Mouse (Mus musculus) spleen, postnatal 14 days (tissue): ENCODE data around the gene Osbpl5.
A peak's percentile ranks its signal among the peaks of the same experiment; 100 is the strongest.
"Not testable (repeated sequence)": the region's sequence is repeated elsewhere in the genome, so short reads cannot be mapped to it uniquely, and the experiment has no call there.

Experiments used
- DNase-seq, 2 experiments: peaks; one replicate each; pipeline ENCODE4 v3.0.0; 2021 to 2022; ENCODE audit warnings: low spot score in 2 of 2

Osbpl5 gene

DNA sequence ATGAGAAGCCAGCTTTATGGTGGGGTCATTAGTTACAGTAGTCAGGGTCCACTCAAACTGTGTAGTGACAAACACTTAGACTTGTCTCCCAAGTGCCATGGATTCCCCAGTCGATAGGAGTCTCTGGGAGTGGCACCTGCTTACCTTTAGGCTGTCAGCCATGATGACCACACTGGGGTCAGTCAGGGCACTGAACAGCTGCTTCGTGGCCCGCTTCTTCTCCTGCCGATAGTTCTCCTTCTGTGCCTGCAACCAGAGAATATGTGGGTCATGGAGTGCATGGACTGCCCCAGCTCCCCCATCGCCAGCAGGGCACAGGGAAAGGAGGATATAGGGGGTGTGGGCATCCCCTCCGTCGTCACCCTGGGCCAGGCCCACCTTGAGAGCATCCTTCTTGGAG, 47.4 kb downstream of the Osbpl5 start:
- no peak for DNase-seq

DNA sequence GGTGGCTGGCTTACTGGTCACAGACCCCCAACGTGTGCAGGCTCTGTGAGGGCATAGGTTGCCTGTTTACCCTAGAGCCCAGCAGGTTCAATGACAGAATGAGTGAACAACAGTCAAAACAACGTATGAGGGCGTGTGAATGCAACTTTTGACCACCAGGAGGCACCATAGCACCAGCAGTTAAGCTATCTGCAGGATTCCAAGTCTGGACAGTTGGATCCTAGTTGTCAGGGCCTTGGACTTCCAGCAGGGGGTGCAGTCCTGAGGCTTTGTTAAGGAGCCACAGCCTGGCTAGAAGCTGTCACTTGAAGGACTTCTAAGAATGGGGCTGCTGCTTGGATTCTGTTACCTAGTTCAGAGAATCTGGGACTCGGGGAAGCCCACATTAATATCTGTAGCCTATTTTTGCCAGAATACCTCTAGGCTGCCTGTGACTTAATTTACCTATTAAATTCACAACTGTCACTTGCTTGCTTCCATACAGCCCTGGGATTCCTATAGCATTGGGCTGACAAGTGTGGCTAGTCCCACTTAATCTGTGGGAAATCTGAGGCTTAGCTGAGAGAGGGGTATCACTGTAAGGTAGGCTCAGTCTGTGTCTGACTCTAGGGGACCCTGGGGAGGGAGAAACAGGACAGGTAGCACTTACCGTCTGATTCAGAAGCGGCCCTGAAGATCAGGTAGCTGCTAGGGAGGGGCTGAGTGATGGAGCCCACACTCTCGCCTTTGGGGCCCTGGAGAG, 49.9 kb downstream of the Osbpl5 start:
- peak; percentile 58 to 77 for DNase-seq

DNA sequence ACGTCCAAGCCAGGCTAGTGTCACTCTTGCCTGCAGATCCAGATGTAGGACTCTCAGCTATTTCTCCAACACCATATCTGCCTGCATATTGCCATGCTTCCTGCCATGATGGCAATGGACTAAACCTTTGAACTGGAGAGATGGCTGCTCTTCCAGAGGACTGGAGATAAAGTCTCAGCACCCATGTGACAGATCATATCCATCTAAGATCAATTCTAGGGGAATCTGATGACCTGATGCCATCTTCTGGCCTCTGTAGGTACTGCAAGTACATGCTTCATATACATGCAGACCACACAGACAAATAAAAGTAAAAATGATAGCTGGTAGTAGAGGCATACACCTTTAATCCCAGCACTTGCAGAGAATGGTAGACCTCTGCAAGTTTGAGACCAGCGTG, 60.6 kb downstream of the Osbpl5 start:
- DNase-seq: no peak

DNA sequence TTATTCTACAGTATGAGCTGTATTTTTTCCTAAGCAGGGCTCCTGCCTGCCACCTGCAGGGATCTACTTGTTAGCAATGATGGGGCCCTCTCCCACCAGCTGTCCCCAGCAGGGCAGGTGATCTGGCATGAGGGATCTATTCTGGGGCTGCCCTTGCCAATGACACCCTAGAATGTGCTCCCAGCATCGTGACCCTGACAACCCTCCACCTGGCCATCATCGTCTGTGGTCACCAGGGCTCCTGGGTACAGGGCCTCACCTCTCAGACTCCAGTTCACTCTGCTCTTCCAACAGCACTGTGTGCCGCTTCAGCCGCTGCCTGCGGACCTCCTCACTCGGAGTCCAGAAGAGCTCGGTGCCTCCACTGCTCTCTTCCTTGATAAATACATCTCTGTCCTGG, 62.2 kb downstream of the Osbpl5 start:
- no peak for DNase-seq

DNA sequence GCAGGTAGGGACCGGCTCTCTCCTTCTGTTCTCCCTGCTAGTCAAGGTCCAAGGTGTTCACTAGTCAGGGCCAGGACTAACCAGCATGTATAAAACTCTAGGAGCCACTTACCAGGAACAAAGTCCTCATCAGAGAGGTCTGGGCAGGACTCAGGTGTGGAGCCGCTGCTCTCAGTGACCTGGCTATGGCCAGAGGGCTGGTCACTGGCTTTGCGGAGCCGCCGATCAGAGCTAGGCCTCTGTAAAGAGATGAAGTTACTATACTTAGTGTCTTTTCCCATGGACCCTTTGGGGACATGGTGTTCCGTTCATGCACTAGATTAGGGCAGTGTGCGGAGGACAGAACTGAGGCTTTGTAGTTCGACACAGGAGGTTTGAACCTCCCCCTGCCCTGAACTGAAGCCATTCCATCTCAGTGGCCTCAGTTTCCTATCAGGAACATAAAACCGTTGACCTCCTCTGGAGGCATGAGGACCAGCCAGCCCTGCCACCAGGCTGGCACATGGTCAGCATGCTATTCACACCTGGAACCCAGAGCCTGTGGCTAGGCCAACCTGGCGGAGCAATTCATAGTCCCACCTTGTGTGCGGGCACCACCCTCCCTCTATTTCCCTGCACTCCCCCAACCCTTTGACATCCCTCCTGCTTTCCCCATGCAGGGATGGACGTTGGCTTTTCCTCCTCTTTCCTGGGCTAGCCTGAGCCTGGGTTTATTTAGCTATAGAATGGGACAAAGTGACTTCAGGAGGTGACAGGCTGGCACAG, 63.9 kb downstream of the Osbpl5 start:
- DNase-seq: no peak

DNA sequence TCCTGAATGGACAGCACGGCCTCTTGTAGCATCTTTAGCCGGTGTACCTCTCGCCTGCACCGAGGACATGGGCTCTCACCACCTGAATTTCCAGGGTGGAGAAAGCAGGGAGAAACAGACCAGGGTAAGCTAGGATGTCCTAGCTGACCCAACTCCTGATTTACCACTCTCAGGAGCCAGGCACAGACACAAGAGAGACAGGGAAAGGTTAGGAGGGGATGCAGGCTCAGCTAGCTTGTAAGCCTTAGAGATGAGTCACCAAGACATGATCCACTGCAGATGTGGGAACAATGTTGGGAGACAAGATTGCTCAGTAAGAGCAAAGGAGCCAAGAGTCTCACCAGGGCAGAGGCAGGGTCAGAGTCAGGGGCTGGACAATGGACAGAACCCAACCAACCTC, 64.9 kb downstream of the Osbpl5 start:
- no peak for DNase-seq

DNA sequence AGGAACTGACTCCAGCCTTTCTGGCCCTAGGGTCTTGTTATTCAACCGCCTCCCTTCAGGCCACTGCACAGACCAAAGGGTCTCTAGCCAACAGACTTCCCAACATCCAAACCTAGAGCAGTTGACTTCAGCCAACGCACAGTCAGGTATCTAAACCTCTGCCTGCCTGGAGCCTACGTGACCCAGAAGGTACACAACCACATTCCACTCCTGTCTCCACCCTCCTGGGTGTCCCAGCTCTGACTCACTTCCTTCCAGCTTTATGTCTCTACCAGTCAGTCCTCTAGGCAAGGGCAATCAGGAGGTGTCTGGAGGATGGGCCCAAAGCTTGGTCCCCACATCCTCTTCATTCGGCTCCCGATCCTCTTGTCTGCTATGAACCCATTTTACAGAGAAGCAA, 65.6 kb downstream of the Osbpl5 start:
- peak in 1 of 2 experiments; percentile 3 for DNase-seq

DNA sequence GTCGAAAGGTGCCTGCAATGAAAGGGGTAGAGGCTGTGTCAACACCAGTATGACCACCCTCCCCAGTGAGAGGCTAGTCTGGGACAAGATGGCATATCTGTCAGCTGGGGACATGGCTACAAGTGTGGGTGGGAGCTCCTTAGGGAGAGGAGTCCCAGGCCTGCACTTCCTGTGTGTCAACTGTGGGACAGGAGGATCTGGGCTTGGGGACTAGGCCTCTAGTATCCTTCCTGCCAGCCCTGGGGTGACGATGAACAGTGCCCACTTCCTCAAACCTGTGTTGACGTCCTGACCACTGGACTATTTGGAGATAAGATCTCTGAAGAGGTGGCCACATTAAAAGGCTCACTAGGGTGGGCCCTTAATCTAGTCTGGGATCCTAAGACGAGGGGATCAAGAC, 66.8 kb downstream of the Osbpl5 start:
- peak in 1 of 2 experiments; percentile 3 for DNase-seq

DNA sequence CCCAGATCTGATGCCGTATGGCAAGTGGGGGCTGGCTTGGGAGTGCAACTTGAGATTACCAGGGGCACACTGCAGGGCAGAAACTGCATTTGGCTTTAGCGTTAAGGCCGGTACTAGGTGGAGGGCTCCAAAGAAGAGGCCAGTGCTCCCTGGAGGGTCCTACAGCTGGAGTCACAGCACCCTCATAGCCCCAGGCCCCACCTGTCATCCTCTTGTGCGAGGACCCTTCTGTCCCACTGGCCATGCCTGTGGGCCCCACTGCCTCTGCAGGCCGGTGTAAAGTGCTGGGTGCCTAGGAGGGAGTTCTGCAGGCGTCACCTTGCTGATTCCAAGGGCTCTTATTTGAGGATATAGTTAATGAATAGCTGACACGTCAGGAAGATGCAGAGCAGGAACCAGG, 67.3 kb downstream of the Osbpl5 start:
- DNase-seq: no peak

DNA sequence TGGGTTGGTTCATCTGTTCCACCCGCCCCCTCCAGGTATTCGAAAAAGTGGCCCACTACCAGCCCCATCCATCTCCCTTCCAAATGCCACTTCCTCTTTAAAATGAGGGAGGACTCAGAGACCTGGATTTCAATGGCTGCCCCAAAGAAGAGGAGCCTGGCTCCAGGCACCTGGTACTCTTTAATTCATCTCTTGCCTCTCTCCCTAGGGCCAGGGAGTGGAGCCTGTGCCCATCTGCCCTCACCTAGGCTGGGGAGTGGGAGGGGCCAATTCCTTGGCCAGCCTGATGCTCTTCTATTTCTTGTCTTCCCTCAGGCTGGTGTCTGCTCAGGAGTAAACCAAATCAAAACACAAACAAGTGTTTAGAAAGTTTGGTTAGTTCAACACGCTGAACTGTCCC, 70.1 kb downstream of the Osbpl5 start:
- DNase-seq: not testable (repeated sequence)

DNA sequence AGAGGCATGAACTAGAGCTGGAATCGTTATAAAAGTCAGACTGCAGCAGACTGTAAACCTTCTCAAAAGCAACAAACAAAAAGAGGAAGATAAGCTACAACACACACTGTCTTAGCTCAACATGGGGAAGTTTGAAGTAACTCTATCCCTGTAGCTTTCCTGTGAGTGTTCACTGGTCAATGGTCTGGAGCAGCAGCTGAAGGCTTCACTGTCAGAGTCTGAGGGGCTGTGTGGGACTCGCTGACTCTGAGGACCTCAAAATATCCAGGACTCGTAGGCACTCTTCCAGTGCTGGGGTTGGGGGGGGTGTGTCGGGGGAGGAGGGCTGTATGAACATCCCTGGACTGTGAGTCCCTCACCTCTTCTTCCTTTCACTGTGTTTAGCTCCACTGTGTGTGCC, 70.6 kb downstream of the Osbpl5 start:
- not testable (repeated sequence) for DNase-seq

DNA sequence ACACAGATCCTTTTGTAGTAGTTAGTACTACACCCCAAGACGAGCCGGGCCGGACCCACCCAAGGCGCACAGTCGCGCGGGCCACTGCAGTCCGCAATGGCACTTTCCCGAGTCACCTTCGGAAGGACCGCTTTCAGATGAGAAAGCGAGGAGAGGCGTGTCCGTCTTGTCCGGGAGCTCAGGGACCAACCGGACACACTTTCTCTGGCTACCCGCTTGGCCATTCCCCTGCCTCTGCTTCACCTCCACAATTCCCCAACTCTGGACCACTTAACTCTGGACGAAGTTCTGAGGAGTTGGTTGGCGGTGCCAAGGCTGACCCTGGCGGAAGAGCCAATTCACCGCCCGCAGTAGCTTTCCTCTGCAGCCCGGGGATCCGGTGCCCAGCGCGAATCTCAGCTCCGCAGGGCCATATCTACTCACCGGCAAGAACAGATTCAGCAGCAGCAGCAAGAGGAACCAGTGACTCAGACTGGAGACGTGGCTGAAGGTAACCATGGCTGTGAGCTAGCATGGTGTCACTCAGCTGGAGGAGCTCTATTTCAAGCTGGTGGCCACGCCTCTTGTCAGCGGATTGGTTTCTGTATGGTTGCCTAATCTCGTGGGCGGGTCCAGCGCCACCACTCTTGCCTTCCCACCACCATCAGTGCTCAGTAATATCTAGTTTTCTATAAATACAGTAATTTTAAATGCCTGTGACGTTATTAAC, 71.3 kb downstream of the Osbpl5 start, which contains the start of gene Tnfrsf23:
Gene Tnfrsf23 (minus strand): TSS at position 514 of the 709 bp plus-strand sequence.
- DNase-seq: peak; percentile 25 to 42

DNA sequence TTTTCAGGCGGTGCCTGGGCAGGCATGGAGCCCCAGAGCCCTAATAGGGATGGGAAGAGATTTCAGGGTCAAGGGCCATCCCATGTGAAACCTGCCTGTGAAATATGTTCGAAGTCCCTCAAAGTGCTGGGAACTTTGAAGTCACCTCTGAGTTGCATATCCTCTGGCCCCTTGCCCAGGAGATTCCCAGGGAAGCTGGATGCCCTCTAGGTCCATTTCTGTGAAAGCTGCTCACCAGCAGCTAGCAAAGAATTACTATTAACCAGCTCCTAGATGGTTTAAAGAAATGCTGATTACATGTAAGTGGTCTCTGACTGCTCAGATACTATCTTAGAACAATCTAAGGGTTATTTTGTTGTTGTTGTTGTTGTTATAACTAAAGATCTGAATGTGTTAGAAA, 72.2 kb downstream of the Osbpl5 start:
- DNase-seq: not testable (repeated sequence)

DNA sequence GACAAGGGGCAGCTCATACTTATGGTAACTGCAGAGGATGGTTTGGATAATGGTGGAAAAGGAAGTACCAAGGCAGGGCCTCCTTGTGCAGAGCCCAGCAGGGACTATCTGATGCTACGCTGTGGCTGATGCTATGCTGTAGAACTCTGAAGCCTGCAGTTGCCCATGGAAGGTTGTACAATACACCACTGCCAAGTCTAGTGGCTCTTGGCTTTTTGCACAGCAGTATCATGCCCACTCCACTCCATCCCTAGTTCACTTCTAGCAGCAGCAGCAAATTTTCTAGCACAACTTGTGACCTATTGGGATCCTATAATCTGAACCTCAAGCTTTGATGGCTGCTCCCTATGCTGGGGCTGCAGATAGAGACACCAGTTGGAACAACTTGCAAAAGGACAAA, 75.2 kb downstream of the Osbpl5 start:
- no peak for DNase-seq

DNA sequence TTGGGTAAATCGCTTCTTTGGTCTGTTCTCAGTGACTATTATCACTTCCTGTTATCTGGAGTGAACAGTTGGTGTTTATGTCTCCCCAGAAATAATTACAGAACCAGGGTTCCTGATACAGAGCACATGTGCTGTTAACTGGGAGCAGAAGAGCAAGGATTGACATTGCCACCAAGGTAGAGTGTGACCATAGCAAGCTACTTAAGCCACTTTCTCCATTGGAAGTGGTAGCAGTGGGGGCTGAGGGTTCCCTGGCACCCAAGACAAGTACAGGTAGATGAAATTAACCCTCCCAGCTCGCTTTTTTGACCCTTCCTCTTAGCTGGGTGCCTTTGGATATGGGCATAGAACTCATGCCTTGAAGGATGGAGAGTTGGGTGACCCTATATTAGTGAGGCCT, 75.9 kb downstream of the Osbpl5 start:
- not testable (repeated sequence) for DNase-seq

DNA sequence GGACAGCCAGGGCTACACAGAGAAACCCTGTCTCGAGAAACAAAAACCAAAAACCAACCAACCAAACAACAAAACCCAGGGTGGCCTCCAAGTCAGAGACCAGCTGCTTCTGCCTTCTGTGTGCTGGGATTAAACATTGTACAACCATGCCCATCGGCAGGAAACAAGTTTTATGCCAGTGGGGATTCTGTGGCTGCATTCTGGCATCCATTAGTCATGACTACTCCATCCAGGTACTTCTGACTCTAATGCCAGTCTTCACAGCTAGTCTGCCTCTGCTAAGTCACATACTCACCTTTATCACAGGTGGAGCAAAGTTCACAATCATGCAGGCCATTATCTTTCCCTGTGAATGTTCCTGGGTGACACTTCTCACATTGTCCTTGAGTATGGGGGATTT, 77.1 kb downstream of the Osbpl5 start:
- DNase-seq: not testable (repeated sequence)

DNA sequence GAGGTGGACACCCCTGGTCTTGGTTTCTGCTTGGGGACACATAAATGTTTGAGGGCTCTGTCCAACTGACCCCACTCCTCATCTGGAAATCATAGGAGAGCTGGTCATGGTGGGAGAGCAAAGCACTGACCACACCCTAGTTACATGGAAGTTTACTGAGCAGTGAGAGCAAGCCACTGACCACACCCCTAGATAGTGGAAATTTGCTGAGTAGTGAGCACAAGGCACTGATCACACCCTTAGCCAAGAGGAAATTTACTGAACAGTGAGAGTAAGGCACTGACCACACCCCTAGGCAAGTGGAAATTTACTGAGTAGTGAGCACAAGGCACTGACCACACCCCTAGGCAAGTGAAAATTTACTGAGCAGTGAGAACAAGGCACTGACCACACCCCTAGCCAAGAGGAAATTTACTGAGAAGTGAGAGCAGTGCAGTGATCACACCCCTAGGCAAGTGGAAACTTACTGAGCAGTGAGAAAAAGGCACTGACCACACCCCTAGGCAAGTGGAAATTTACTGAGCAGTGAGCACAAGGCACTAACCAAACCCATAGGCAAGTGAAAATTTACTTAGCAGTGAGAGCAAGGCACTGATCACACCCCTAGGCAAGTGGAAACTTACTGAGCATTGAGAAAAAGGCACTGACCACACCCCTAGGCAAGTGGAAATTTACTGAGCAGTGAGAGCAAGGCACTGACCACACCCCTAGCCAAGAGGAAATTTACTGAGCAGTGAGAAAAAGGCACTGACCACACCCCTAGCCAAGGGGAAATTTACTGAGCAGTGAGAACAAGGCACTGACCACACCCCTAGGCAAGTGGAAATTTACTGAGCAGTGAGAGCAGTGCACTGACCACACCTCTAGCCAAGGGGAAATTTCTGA, 90.1 kb downstream of the Osbpl5 start:
- DNase-seq: no peak

DNA sequence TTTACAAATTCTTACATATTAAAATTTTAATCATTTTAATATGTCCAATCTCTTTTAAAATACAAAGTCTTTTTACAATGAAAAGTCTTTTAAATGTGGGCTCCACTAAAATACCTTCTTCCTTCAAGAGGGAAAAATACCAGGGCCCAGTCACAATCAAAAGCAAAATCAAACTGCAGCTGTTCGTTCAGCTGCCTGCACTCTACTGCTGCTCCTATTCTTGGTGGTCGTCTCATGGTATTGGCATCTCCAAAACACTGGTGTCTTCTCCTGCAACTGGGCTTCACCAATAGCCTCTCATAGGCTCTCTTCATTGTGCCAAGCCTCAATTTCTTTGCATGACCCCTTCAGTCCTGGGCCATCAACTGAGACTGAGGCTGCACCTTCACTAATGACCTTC, 93.3 kb downstream of the Osbpl5 start:
- no peak for DNase-seq

DNA sequence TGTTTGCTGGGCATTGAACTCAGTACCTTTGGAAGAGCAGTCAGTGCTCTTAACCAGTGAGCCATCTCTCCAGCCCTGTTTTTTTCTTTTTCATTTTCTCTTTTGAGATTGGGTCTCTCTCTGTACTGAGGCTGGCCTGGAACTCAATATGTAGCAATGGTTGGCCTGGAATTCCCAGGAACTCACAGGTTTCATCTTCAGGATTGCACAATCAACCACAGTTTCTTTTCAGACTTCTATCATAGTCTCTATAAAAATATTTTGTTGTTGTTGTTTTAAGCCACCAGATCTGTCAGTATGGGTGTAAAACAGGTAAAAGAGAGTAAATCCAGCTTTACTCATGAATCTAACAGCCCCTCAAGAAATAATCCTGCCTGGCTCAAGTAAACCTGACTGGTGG, 96.0 kb downstream of the Osbpl5 start:
- DNase-seq: no peak

DNA sequence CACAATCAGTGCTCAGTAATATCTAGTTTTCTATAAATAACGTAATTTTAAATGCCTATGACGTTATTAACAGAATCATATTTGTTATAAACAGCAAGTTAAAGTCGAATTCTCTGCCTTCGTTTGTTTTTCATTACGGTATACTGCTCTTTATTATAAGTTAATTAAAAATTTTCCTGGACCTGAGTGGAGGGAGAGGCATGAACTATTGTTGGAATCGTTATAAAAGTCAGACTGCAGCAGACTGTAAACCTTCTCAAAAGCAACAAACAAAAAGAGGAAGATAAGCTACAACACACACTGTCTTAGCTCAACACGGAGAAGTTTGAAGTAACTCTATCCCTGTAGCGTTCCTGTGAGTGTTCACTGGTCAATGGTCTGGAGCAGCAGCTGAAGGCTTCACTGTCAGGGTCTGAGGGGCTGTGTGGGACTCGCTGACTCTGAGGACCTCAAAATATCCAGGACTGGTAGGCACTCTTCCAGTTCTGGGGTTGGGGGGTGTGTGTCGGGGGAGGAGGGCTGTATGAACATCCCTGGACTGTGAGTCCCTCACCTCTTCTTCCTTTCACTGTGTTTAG, 106.9 kb downstream of the Osbpl5 start:
- not testable (repeated sequence) for DNase-seq
